Mouse (Mus musculus): ENCODE data around the gene A030005L19Rik. TPM values are rescaled to one million over a fixed set of nuclear protein-coding genes. Genes with fewer than 3 reads are reported as not detected.

The A030005L19Rik gene
- polyA plus RNA-seq (2017; shearing (Covaris generic)): 0.93 TPM

DNA sequence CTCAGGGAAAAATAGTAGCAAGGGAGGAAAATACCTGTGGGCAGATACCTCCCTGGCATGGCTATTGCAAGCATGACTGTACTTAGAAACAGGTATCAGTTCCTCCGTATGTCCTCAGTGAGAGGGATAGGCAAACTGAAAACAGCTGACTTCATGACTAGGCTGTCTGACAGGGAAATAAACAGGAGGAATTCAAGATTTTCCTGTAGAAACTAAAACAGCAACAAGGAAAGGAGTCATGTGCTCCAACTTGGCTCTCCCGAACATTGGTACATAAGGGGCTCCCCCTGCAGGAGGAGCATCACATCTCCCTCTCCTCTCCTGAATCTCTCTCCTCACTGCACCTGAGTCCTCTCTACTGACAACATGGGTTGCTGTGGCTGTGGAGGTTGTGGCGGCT lies at the start of gene A030005L19Rik:
TSS of gene A030005L19Rik (plus strand) at position 301 of the 400 bp plus-strand sequence.

DNA sequence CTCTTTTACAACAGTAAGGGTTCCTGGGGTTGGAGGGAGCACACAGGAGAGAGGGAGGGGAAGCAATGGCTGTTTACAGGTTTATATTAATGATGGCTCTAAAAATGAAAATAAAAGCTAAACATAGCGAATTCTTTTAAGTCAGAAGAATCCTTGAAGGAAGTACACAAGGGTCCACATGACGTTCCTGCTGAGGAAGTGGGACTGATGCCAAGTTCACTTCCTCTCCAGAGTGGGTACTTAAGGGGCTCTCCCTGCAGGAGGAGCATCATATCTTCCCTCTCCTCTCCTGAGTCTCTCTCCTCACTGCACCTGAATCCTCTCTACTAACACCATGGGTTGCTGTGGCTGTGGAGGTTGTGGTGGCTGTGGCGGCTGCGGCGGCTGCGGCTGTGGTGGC lies 11.5 kb downstream of the A030005L19Rik start, which contains the start of gene A030014E15Rik:
TSS of gene A030014E15Rik (plus strand) at position 268 of the 400 bp plus-strand sequence.

DNA sequence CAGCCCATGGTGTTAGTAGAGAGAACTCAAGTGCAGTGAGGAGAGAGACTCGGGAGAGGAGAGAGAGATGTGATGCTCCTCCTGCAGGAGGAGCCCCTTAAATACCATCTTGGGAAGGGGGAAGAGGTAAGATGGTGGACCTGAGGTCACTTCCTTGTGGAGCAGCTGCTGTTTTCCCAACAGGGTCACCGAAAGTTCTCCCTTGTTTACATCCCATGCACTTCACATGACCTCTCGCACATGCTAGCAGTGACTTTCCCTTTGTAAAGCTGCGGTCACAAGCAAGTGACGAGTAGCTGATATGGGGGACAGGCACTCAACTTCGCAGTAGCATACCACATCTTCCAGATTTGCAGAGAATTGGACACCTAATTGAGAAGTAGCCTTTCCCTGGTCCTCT lies 18.2 kb downstream of the A030005L19Rik start, which contains the start of gene Gm6217:
TSS of gene Gm6217 (minus strand) at position 74 of the 400 bp plus-strand sequence.

DNA sequence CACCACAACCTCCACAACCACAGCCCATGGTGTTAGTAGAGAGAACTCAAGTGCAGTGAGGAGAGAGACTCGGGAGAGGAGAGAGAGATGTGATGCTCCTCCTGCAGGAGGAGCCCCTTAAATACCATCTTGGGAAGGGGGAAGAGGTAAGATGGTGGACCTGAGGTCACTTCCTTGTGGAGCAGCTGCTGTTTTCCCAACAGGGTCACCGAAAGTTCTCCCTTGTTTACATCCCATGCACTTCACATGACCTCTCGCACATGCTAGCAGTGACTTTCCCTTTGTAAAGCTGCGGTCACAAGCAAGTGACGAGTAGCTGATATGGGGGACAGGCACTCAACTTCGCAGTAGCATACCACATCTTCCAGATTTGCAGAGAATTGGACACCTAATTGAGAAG lies 30.2 kb downstream of the A030005L19Rik start, which contains the start of gene A030003K21Rik:
TSS of gene A030003K21Rik (minus strand) at position 94 of the 400 bp plus-strand sequence.

DNA sequence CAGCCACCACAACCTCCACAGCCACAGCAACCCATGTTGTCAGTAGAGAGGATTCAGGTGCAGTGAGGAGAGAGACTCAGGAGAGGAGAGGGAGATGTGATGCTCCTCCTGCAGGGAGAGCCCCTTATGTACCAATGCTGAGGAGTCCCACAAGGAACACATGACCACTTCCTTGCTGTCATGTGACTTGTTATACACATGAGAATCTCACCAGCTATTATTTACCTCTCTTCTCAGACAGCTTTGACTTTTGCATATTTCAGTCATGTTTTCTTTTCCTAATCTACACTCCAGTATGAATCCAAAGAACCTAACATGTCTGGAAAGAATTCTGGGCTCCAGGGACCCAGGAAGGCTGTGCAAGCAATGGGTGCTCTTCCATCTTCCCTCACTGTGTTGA lies 42.8 kb downstream of the A030005L19Rik start, which contains the start of gene Gm7544:
TSS of gene Gm7544 (minus strand) at position 101 of the 400 bp plus-strand sequence.

DNA sequence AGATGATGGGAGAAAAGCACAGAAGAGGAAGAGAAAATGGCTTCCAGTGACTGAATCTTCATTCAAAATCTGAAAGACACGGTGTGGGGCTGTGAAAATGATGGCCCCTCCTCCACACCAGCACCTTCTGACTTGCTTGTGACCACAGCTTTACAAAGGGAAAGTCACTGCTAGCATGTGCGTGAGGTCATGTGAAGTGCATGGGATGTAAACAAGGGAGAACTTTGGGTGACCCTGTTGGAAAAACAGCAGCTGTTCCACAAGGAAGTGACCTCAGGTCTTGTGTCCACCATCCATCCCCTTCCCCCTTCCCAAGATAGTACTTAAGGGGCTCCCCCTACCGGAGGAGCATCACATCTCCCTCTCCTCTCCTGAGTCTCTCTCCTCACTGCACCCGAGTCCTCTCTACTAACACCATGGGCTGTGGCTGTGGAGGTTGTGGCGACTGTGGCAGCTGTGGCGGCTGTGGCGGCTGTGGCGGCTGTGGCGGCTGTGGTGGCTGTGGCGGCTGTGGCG lies 46.8 kb downstream of the A030005L19Rik start, which contains the start of gene Gm47955:
TSS of gene Gm47955 (plus strand) at position 417 of the 516 bp plus-strand sequence.

Other genes with a start within 250 kb of the A030005L19Rik start
- 87.5 TPM for gene Mff, start 188.4 kb upstream of the A030005L19Rik start, polyA plus RNA-seq (2017; shearing (Covaris generic))
- gene Tm4sf20, start 144.9 kb upstream of the A030005L19Rik start, polyA plus RNA-seq (2017; shearing (Covaris generic)): not detected
- gene Gm47791, start 142.1 kb upstream of the A030005L19Rik start, polyA plus RNA-seq (2017; shearing (Covaris generic)): not detected
- gene Agfg1, start 73.8 kb upstream of the A030005L19Rik start, polyA plus RNA-seq (2017; shearing (Covaris generic)): 23.0 TPM
- not detected for gene A030014E15Rik, start 11.6 kb downstream of the A030005L19Rik start, polyA plus RNA-seq (2017; shearing (Covaris generic))
- gene Gm6217, start 18.1 kb downstream of the A030005L19Rik start, polyA plus RNA-seq (2017; shearing (Covaris generic)): not detected
- not detected for gene A030003K21Rik, start 30.1 kb downstream of the A030005L19Rik start, polyA plus RNA-seq (2017; shearing (Covaris generic))
- not detected for gene Gm7544, start 42.7 kb downstream of the A030005L19Rik start, polyA plus RNA-seq (2017; shearing (Covaris generic))
- gene Gm47955, start 47.0 kb downstream of the A030005L19Rik start, polyA plus RNA-seq (2017; shearing (Covaris generic)): not detected
- gene Gm47959, start 87.2 kb downstream of the A030005L19Rik start, polyA plus RNA-seq (2017; shearing (Covaris generic)): not detected
- gene Slc19a3, start 125.1 kb downstream of the A030005L19Rik start, polyA plus RNA-seq (2017; shearing (Covaris generic)): not detected
- gene Krtap28-10, start 129.2 kb downstream of the A030005L19Rik start, polyA plus RNA-seq (2017; shearing (Covaris generic)): not detected
- not detected for gene Gm47969, start 131.6 kb downstream of the A030005L19Rik start, polyA plus RNA-seq (2017; shearing (Covaris generic))
- not detected for gene A030005K14Rik, start 146.1 kb downstream of the A030005L19Rik start, polyA plus RNA-seq (2017; shearing (Covaris generic))
- gene Krtap28-13, start 147.6 kb downstream of the A030005L19Rik start, polyA plus RNA-seq (2017; shearing (Covaris generic)): not detected
- 1.8 TPM for gene Ccl20, start 203.4 kb downstream of the A030005L19Rik start, polyA plus RNA-seq (2017; shearing (Covaris generic))
- gene Daw1, start 246.4 kb downstream of the A030005L19Rik start, polyA plus RNA-seq (2017; shearing (Covaris generic)): 0.44 TPM